Mouse (Mus musculus) monocyte, adult 2 months (primary cell): ENCODE data around the gene Ptms.
"Not testable (repeated sequence)": the region's sequence is repeated elsewhere in the genome, so short reads cannot be mapped to it uniquely, and the experiment has no call there.

ENCODE experiments used
- DNase-seq, 2 experiments: peaks; one replicate each; pipeline ENCODE4 v3.0.0; 2022; ENCODE audit warnings: low spot score in 2 of 2, low read depth in 1 of 2

Ptms gene

GRCm38 (mm10) chr6:124907767-124908166, 12.1 kb downstream of the Ptms start:
- DNase-seq: no peak

- DNase-seq: no peak
These were observed 14.7 kb downstream of the Ptms start for GRCm38 (mm10) chr6:124904991-124905860.

GRCm38 (mm10) chr6:124904161-124904981, 15.5 kb downstream of the Ptms start:
- DNase-seq: no peak

- DNase-seq: peak; percentile 81 to 94
These were observed 16.2 kb downstream of the Ptms start for GRCm38 (mm10) chr6:124903580-124904151.

GRCm38 (mm10) chr6:124901851-124902250, 18.1 kb downstream of the Ptms start:
- DNase-seq: no peak

GRCm38 (mm10) chr6:124900801-124901480, 19.0 kb downstream of the Ptms start:
- DNase-seq: peak; percentile 77 to 80

GRCm38 (mm10) chr6:124900056-124900800, 19.7 kb downstream of the Ptms start:
- DNase-seq: no peak

GRCm38 (mm10) chr6:124898359-124898758, 21.5 kb downstream of the Ptms start:
- DNase-seq: no peak

GRCm38 (mm10) chr6:124894113-124894512, 25.8 kb downstream of the Ptms start:
- DNase-seq: not testable (repeated sequence)

- no peak for DNase-seq
These were observed 28.9 kb downstream of the Ptms start for GRCm38 (mm10) chr6:124890997-124891396.

- DNase-seq: no peak
These were observed 31.3 kb downstream of the Ptms start for GRCm38 (mm10) chr6:124888555-124889125.

GRCm38 (mm10) chr6:124887986-124888385, 31.9 kb downstream of the Ptms start, which contains the start of gene Cd4:
TSS of gene Cd4 (minus strand) at chr6:124888221.
- DNase-seq: no peak

GRCm38 (mm10) chr6:124885956-124886381, 33.9 kb downstream of the Ptms start:
- DNase-seq: no peak

- no peak for DNase-seq
These were observed 35.0 kb downstream of the Ptms start for GRCm38 (mm10) chr6:124884714-124885500.

- DNase-seq: no peak
These were observed 36.6 kb downstream of the Ptms start for GRCm38 (mm10) chr6:124883351-124883750.

GRCm38 (mm10) chr6:124881821-124882220, 38.1 kb downstream of the Ptms start:
- no peak for DNase-seq

GRCm38 (mm10) chr6:124879390-124879789, 40.5 kb downstream of the Ptms start:
- no peak for DNase-seq

GRCm38 (mm10) chr6:124874348-124874747, 45.6 kb downstream of the Ptms start:
- no peak for DNase-seq

GRCm38 (mm10) chr6:124866560-124866959, 53.3 kb downstream of the Ptms start:
- DNase-seq: no peak
